Mouse (Mus musculus): ENCODE measurements around the gene Gm10718. TPM values are rescaled to one million over a fixed set of nuclear protein-coding genes. Genes with fewer than 3 reads are reported as not detected.
A peak's percentile ranks its signal among the peaks of the same experiment; 100 is the strongest.
"Not testable (repeated sequence)": the region's sequence is repeated elsewhere in the genome, so short reads cannot be mapped to it uniquely, and the experiment has no call there.

The Gm10718 gene
- total RNA-seq (2021) = 1 to 10 TPM in 1 of 2 experiments, under 1 TPM in 1; 0.91 to 1.1 TPM
- long read RNA-seq = 0 reads

DNA sequence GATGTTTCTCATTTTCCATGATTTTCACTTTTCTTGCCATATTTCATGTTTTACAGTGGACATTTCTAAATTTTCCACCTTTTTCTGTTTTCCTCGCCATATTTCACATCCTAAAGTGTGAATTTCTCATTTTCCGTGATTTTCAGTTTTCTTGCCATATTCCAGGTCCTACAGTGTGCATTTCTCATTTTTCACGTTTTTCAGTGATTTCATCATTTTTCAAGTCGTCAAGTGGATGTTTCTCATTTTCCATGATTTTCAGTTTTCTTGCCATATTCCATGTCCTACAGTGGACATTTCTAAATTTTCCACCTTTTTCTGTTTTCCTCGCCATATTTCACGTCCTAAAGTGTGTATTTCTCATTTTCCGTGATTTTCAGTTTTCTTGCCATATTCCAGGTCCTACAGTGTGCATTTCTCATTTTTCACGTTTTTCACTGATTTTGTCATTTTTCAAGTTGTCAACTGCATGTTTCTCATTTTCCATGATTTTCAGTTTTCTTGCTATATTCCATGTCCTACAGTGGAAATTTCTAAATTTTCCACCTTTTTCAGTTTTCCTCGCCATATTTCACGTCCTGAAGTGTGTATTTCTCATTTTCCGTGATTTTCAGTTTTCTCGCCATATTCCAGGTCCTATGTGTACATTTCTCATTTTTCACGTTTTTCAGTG is at the start of gene Gm10718:
Gene Gm10718, plus strand, starts transcription at position 236 of the 673 bp plus-strand sequence.
- peak; percentile 4 to 14 for DNase-seq (ENCODE audit: low spot score in 2 of 2)

DNA sequence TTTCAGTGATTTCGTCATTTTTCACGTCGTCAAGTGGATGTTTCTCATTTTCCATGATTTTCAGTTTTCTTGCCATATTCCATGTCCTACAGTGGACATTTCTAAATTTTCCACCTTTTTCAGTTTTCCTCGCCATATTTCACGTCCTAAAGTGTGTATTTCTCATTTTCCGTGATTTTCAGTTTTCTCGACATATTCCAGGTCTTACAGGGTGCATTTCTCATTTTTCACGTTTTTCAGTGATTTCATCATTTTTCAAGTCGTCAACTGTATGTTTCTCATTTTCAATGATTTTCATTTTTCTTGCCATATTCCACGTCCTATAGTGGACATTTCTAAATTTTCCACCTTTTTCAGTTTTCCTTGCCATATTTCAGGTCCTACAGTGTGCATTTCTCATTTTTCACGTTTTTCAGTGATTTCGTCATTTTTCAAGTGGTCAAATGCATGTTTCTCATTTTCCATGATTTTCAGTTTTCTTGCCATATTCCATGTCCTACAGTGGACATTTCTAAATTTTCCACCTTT is 22.8 kb upstream of the Gm10718 start, which contains the start of gene Gm10722:
Gene Gm10722, plus strand, starts transcription at position 478 of the 528 bp plus-strand sequence.
- DNase-seq (ENCODE audit: low spot score in 2 of 2) = peak; percentile 14 to 23

DNA sequence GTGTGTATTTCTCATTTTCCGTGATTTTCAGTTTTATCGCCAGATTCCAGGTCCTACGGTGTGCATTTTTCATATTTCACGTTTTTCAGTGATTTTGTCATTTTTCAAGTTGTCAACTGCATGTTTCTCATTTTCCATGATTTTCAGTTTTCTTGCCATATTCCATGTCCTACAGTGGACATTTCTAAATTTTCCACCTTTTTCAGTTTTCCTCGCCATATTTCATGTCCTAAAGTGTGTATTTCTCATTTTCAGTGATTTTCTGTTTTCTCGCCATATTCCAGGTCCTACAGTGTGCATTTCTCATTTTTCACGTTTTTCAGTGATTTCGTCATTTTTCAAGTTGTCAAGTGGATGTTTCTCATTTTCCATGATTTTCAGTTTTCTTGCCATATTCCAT is 22.3 kb upstream of the Gm10718 start:
- DNase-seq (ENCODE audit: low spot score in 2 of 2) = peak; percentile 8 to 14

DNA sequence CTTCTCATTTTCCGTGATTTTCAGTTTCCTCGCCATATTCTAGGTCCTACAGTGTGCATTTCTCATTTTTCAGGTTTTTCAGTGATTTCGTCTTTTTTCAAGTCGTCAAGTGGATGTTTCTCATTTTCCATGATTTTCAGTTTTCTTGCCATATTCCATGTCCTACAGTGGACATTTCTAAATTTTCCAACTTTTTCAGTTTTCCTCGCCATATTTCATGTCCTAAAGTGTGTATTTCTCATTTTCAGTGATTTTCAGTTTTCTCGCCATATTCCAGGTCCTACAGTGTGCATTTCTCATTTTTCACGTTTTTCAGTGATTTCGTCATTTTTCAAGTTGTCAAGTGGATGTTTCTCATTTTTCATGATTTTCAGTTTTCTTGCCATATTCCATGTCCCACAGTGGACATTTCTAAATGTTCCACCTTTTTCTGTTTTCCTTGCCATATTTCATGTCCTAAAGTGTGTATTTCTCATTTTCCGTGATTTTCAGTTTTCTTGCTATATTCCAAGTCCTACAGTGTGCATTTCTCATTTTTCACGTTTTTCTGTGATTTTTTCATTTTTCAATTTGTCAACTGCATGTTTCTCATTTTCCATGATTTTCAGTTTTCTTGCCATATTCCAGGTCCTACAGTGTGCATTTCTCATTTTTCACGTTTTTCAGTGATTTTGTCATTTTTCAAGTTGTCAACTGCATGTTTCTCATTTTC is 21.2 kb upstream of the Gm10718 start:
- peak; percentile 98 for DNase-seq (ENCODE audit: low spot score in 2 of 2)

DNA sequence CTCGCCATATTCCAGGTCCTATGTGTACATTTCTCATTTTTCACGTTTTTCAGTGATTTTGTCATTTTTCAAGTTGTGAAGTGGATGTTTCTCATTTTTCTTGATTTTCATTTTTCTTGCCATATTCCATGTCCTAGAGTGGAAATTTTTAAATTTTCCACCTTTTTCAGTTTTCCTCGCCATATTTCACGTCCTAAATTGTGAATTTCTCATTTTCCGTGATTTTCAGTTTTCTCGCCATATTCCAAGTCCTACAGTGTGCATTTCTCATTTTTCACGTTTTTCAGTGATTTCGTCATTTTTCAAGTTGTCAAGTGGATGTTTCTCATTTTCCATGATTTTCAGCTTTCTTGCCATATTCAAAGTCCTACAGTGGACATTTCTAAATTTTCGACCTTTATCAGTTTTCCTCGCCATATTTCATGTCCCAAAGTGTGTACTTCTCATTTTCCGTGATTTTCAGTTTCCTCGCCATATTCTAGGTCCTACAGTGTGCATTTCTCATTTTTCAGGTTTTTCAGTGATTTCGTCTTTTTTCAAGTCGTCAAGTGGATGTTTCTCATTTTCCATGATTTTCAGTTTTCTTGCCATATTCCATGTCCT is 20.5 kb upstream of the Gm10718 start, which contains the start of gene Gm11168:
Gene Gm11168, plus strand, starts transcription at position 553 of the 603 bp plus-strand sequence.
- not testable (repeated sequence) for DNase-seq (ENCODE audit: low spot score in 2 of 2)

DNA sequence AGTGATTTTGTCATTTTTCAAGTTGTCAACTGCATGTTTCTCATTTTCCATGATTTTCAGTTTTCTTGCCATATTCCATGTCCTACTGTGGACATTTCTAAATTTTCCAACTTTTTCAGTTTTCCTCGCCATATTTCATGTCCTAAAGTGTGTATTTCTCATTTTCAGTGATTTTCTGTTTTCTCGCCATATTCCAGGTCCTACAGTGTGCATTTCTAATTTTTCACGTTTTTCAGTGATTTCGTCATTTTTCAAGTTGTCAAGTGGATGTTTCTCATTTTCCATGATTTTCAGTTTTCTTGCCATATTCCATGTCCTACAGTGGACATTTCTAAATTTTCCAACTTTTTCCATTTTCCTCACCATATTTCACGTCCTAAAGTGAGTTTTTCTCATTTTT is 17.2 kb upstream of the Gm10718 start:
- DNase-seq (ENCODE audit: low spot score in 2 of 2) = not testable (repeated sequence)

DNA sequence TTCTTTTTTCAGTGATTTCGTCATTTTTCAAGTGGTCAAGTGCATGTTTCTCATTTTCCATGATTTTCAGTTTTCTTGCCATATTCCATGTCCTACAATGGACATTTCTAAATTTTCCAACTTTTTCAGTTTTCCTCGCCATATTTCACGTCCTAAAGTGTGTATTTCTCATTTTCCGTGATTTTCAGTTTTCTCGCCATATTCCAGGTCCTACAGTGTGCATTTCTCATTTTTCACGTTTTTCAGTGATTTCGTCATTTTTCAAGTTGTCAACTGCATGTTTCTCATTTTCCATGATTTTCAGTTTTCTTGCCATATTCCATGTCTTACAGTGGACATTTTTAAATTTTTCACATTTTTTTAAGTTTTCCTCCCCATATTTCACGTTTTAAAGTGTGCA is 16.7 kb upstream of the Gm10718 start:
- peak; percentile 94 to 96 for DNase-seq (ENCODE audit: low spot score in 2 of 2)

DNA sequence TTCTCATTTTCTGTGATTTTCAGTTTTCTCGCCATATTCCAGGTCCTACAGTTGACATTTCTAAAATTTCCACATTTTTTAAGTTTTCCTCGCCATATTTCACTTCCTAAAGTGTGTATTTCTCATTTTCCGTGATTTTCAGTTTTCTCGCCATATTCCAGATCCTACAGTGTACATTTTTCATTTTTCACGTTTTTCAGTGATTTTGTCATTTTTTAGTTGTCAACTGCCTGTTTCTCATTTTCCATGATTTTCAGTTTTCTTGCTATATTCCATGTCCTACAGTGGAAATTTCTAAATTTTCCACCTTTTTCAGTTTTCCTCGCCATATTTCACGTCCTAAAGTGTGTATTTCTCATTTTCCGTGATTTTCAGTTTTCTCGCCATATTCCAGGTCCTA is 16.1 kb upstream of the Gm10718 start:
- DNase-seq (ENCODE audit: low spot score in 2 of 2) = not testable (repeated sequence)

DNA sequence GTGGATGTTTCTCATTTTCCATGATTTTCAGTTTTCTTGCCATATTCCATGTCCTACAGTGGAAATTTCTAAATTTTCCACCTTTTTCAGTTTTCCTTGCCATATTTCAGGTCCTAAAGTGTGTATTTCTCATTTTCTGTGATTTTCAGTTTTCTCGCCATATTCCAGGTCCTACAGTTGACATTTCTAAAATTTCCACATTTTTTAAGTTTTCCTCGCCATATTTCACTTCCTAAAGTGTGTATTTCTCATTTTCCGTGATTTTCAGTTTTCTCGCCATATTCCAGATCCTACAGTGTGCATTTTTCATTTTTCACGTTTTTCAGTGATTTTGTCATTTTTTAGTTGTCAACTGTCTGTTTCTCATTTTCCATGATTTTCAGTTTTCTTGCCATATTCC is 14.0 kb upstream of the Gm10718 start:
- DNase-seq (ENCODE audit: low spot score in 2 of 2) = not testable (repeated sequence)

DNA sequence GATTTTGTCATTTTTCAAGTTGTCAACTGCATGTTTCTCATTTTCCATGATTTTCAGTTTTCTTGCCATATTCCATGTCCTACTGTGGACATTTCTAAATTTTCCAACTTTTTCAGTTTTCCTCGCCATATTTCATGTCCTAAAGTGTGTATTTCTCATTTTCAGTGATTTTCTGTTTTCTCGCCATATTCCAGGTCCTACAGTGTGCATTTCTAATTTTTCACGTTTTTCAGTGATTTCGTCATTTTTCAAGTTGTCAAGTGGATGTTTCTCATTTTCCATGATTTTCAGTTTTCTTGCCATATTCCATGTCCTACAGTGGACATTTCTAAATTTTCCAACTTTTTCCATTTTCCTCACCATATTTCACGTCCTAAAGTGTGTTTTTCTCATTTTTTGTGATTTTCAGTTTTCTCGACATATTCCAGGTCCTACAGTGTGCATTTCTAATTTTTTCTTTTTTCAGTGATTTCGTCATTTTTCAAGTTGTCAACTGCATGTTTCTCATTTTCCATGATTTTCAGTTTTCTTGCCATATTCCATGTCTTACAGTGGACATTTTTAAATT is 11.2 kb upstream of the Gm10718 start:
- DNase-seq (ENCODE audit: low spot score in 2 of 2) = not testable (repeated sequence)

DNA sequence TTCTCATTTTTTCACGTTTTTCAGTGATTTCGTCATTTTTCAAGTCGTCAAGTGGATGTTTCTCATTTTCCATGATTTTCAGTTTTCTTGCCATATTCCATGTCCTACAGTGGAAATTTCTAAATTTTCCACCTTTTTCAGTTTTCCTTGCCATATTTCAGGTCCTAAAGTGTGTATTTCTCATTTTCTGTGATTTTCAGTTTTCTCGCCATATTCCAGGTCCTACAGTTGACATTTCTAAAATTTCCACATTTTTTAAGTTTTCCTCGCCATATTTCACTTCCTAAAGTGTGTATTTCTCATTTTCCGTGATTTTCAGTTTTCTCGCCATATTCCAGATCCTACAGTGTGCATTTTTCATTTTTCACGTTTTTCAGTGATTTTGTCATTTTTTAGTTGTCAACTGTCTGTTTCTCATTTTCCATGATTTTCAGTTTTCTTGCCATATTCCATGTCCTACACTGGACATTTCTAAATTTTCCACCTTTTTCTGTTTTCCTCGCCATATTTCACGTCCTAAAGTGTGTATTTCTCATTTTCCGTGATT is 10.5 kb upstream of the Gm10718 start, which contains the start of gene Gm10721:
Gene Gm10721, plus strand, starts transcription at position 408 of the 547 bp plus-strand sequence.
- DNase-seq (ENCODE audit: low spot score in 2 of 2) = not testable (repeated sequence)

DNA sequence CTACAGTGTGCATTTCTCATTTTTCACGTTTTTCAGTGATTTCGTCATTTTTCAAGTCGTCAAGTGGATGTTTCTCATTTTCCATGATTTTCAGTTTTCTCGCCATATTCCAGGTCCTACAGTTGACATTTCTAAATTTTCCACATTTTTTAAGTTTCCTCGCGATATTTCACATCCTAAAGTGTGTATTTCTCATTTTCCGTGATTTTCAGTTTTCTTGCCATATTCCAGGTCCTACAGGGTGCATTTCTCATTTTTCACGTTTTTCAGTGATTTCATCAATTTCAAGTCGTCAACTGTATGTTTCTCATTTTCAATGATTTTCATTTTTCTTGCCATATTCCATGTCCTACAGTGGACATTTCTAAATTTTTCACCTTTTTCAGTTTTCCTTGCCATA is 8.0 kb upstream of the Gm10718 start, which contains the start of gene Gm10720:
Gene Gm10720, plus strand, starts transcription at position 301 of the 400 bp plus-strand sequence.
- DNase-seq (ENCODE audit: low spot score in 2 of 2) = not testable (repeated sequence)

DNA sequence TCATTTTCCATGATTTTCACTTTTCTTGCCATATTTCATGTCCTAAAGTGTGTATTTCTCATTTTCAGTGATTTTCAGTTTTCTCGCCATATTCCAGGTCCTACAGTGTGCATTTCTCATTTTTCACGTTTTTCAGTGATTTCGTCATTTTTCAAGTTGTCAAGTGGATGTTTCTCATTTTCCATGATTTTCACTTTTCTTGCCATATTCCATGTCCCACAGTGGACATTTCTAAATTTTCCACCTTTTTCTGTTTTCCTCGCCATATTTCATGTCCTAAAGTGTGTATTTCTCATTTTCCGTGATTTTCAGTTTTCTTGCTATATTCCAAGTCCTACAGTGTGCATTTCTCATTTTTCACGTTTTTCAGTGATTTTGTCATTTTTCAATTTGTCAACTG is 7.5 kb upstream of the Gm10718 start:
- not testable (repeated sequence) for DNase-seq (ENCODE audit: low spot score in 2 of 2)

DNA sequence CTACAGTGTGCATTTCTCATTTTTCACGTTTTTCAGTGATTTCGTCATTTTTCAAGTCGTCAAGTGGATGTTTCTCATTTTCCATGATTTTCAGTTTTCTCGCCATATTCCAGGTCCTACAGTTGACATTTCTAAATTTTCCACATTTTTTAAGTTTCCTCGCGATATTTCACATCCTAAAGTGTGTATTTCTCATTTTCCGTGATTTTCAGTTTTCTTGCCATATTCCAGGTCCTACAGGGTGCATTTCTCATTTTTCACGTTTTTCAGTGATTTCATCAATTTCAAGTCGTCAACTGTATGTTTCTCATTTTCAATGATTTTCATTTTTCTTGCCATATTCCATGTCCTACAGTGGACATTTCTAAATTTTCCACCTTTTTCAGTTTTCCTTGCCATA is 6.2 kb upstream of the Gm10718 start, which contains the start of gene Gm10719:
Gene Gm10719, plus strand, starts transcription at position 301 of the 400 bp plus-strand sequence.
- not testable (repeated sequence) for DNase-seq (ENCODE audit: low spot score in 2 of 2)

DNA sequence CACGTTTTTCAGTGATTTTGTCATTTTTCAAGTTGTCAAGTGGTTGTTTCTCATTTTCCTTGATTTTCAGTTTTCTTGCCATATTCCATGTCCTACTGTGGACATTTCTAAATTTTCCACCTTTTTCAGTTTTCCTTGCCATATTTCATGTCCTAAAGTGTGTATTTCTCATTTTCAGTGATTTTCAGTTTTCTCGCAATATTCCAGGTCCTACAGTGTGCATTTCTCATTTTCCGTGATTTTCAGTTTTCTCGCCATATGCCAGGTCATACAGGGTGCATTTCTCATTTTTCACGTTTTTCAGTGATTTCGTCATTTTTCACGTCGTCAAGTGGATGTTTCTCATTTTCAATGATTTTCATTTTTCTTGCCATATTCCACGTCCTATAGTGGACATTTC is 4.4 kb upstream of the Gm10718 start:
- DNase-seq (ENCODE audit: low spot score in 2 of 2) = peak; percentile 4 to 13

DNA sequence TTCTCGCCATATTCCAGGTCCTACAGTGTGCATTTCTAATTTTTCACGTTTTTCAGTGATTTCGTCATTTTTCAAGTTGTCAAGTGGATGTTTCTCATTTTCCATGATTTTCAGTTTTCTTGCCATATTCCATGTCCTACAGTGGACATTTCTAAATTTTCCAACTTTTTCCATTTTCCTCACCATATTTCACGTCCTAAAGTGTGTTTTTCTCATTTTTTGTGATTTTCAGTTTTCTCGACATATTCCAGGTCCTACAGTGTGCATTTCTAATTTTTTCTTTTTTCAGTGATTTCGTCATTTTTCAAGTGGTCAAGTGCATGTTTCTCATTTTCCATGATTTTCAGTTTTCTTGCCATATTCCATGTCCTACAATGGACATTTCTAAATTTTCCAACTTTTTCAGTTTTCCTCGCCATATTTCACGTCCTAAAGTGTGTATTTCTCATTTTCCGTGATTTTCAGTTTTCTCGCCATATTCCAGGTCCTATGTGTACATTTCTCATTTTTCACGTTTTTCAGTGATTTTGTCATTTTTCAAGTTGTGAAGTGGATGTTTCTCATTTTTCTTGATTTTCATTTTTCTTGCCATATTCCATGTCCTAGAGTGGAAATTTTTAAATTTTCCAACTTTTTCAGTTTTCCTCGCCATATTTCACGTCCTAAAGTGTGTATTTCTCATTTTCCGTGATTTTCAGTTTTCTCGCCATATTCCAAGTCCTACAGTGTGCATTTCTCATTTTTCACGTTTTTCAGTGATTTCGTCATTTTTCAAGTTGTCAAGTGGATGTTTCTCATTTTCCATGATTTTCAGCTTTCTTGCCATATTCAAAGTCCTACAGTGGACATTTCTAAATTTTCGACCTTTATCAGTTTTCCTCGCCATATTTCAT is 3.3 kb upstream of the Gm10718 start:
- peak; percentile 37 to 58 for DNase-seq (ENCODE audit: low spot score in 2 of 2)

DNA sequence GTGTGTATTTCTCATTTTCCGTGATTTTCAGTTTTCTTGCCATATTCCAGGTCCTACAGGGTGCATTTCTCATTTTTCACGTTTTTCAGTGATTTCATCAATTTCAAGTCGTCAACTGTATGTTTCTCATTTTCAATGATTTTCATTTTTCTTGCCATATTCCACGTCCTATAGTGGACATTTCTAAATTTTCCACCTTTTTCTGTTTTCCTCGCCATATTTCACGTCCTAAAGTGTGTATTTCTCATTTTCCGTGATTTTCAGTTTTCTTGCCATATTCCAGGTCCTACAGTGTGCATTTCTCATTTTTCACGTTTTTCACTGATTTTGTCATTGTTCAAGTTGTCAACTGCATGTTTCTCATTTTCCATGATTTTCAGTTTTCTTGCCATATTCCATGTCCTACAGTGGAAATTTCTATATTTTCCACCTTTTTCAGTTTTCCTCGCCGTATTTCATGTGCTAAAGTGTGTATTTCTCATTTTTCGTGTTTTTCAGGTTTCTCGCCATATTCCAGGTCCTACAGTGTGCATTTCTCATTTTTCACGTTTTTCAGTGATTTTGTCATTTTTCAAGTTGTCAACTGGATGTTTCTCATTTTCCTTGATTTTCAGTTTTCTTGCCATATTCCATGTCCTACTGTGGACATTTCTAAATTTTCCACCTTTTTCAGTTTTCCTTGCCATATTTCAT is 885 bp upstream of the Gm10718 start:
- peak; percentile 65 to 70 for DNase-seq (ENCODE audit: low spot score in 2 of 2)

DNA sequence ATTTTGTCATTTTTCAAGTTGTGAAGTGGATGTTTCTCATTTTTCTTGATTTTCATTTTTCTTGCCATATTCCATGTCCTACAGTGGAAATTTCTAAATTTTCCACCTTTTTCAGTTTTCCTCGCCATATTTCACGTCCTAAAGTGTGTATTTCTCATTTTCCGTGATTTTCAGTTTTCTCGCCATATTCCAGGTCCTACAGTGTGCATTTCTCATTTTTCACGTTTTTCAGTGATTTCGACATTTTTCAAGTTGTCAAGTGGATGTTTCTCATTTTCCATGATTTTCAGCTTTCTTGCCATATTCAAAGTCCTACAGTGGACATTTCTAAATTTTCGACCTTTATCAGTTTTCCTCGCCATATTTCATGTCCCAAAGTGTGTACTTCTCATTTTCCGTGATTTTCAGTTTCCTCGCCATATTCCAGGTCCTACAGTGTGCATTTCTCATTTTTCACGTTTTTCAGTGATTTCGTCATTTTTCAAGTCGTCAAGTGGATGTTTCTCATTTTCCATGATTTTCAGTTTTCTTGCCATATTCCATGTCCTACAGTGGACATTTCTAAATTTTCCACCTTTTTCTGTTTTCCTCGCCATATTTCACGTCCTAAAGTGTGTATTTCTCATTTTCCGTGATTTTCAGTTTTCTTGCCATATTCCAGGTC is 770 bp downstream of the Gm10718 start:
- DNase-seq (ENCODE audit: low spot score in 2 of 2) = peak; percentile 80 to 81
